ENCODE assay signal across 8 mouse cellular contexts in the genomic region with DNA sequence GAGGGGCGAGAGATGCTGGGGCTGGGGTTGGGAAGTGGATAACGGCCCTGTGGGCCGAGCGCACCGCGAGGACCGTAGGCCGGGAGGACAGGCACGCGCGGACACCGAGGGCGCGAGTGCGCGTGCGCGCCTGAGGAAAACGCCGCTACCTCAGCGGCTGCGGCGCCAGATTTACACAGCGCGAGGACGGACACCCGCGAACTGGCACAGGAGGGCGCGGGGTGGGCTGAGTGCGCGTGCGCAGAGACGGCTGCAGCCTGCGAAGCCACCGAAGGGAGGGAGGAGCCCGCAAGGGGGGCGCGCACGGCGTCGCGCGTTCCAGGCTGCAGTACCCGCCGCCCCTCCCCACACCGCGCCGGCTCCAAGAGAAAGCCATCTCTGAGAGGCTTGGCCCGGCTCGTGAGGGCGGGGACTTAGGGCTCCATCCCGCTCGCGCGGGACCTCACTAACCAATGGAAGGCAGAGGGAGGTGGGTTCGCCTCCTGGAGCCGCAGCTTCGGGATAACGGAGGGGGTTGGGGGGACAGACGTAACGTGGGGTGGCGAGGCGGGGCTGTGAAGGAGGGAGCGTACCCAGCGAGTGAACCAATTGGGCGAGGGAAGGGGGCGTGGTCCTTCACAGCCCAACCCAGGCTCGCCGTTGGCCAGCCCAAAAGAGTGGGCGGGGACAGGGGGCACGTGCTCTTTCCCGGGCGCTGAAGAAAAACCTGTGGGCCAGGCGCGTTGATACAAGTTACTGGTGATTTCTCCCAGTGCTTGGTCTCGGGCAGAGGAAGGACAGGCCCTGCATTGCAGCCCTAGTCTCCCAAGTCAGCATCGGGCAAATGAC. TPM values are rescaled to one million over a fixed set of nuclear protein-coding genes. Genes with fewer than 3 reads are reported as not detected.
DNase-seq lines count a peak whose midpoint lies in the region; ATAC-seq lines count a peak whose summit lies in the region.

Arhgap35 (minus strand) TSS at position 106 of the 828 bp plus-strand sequence.

- peak; percentile 87 for ATAC-seq in megakaryocyte progenitor cell, adult 5-6 weeks (replicated peaks; ENCODE audit: poor library complexity)

- peak; percentile 97 for DNase-seq in adipocyte (ENCODE audit: low spot score)
- peak; percentile 99 for DNase-seq in embryo, embryonic 10 days (ENCODE audit: low spot score)
- DNase-seq in gastrocnemius, postnatal 10 days: peak; percentile 99
- peak; percentile 97 for DNase-seq in induced T-regulatory cell, adult 2 months (ENCODE audit: low read depth)
- DNase-seq in left cerebral cortex, adult 9 months (ENCODE audit: low spot score in 2 of 2): peak; percentile 99 to 100
- peak; percentile 99 for DNase-seq in right cerebral cortex, postnatal 14 days
- DNase-seq in urinary bladder, postnatal 36 days (ENCODE audit: low spot score in 2 of 2): peak; percentile 97 to 98

RNA-seq across cellular contexts. Expression of gene Arhgap35, which starts in this region (rescaled TPM):
- total RNA-seq in gastrocnemius, postnatal 10 days (2021): 10 to 100 TPM; 30.5 to 36.6 TPM
- total RNA-seq in megakaryocyte progenitor cell, adult 5-6 weeks (2015): 9.1 and 9.2 TPM in 2 replicates
- 4.6 and 6.7 TPM in 2 replicates for total RNA-seq in megakaryocyte progenitor cell, adult 5-6 weeks (2017)

Comparison
In these comparisons a context has a peak if more than half of its experiments do, and no peak if none do; other contexts are left out.
1. Peak in every context shown above with its lines: DNase-seq and ATAC-seq.